Mouse (Mus musculus) neural tube, embryonic 11.5 days (tissue): ENCODE data around the gene Pecam1. TPM values are rescaled to one million over a fixed set of nuclear protein-coding genes. Genes with fewer than 3 reads are reported as not detected.

Source experiments
- ATAC-seq: fragments of 200-750 bp; cut with Nextera tagmentation; 2 replicates; pipeline ENCODE4 v1.8.0; 2017; ENCODE audit warnings: moderate number of reproducible peaks, mild to moderate bottlenecking, moderate TSS enrichment, moderate library complexity; ENCODE audit not compliant: insufficient read depth, low FRiP score, low TSS enrichment
- DNase-seq: peaks from one replicate; pipeline ENCODE4 v3.0.0-alpha.2; 2015; ENCODE audit warnings: low spot score
- H3K27ac ChIP-seq: fragments of 300-500 bp; sonication (generic); 2 replicates; pipeline ENCODE4 v1.5.1; 2014; ENCODE audit warnings: low read depth, mild to moderate bottlenecking, low read length
- H3K27me3 ChIP-seq: fragments of 300-500 bp; sonication (generic); 2 replicates; pipeline ENCODE4 v1.6.1; 2014; ENCODE audit warnings: mild to moderate bottlenecking, low read length, mixed read lengths; ENCODE audit not compliant: control insufficient read depth, insufficient read depth
- H3K36me3 ChIP-seq: fragments of 300-500 bp; sonication (generic); 2 replicates; pipeline ENCODE4 v1.6.1; 2014; ENCODE audit warnings: mild to moderate bottlenecking, low read length, moderate library complexity, mixed read lengths; ENCODE audit not compliant: control insufficient read depth, insufficient read depth
- H3K4me1 ChIP-seq: fragments of 300-500 bp; sonication (generic); 2 replicates; pipeline ENCODE4 v1.6.1; 2014; ENCODE audit warnings: low read length, mixed read lengths; ENCODE audit not compliant: control insufficient read depth, insufficient read depth
- H3K4me2 ChIP-seq: fragments of 300-500 bp; sonication (generic); 2 replicates; pipeline ENCODE4 v1.6.1; 2014; ENCODE audit warnings: low read depth, mild to moderate bottlenecking, moderate library complexity
- H3K4me3 ChIP-seq: fragments of 300-500 bp; sonication (generic); 2 replicates; pipeline ENCODE4 v1.5.1; 2014; ENCODE audit warnings: low read depth, low read length
- H3K9ac ChIP-seq: fragments of 300-500 bp; sonication (generic); 2 replicates; pipeline ENCODE4 v1.6.1; 2014; ENCODE audit warnings: mild to moderate bottlenecking, low read length
- H3K9me3 ChIP-seq: fragments of 300-500 bp; sonication (generic); 2 replicates; pipeline ENCODE4 v1.6.1; 2016; ENCODE audit warnings: low read length; ENCODE audit not compliant: control insufficient read depth
- WGBS: fragments of 180-500 bp; shearing (Covaris S2); extraction: QIAGEN DNeasy Blood & Tissue Kit; methylation state at CpG from one replicate; pipeline ENCODE4 v1.1.7; 2014; 5-methylcytosine and 5-hydroxymethylcytosine counted together
- microRNA-seq: library from miRNA; unstranded; fragments of <30 nt; microRNA quantifications from one replicate; pipeline ENCODE4, GENCODE M21; 2016
- polyA plus RNA-seq: library from polyadenylated mRNA; unstranded; fragments of >200 nt; fragmentation: Nextera tagmentation; extraction: Ambion mirVana; gene quantifications from 2 replicates; pipeline ENCODE4 v1.2.1, GENCODE M21; 2014

Pecam1 gene
- polyA plus RNA-seq, 1 experiment from 2014 or later: 24.9 TPM

- no peaks in the 10 kb centered on the region for H3K27me3 ChIP-seq
- H3K9me3 ChIP-seq: no peaks in the 10 kb centered on the region
- peak within 1 kb of the TSS; percentile 97 for H3K4me3 ChIP-seq
- ATAC-seq (peak; percentile 97), DNase-seq (peak; percentile 95)
- peak within 1 kb of the TSS; percentile 57 for H3K4me2 ChIP-seq
- peak within 1 kb of the TSS; percentile 83 for H3K9ac ChIP-seq
- peak within 1 kb of the TSS; percentile 53; the same call in 1 of the 2 replicates for H3K27ac ChIP-seq
- WGBS: 0% methylated on average over 28 of the region's 45 CpGs
- H3K4me1 ChIP-seq: peaks cover 2% of the 10 kb centered on the region; the same call in 1 of the 2 replicates
- no peaks in the 10 kb centered on the region for H3K36me3 ChIP-seq
These were observed 137.3 kb downstream of the Pecam1 start, which contains the start of gene Tex2 for GRCm38 (mm10) chr11:106612961-106613637. Tex2 (minus strand) TSS chr11:106613423.

- peak overlapping the region; percentile 57 for H3K4me2 ChIP-seq
- peak overlapping the region; percentile 83 for H3K9ac ChIP-seq
- under 1% methylated on average over 52 of the region's 67 CpGs for WGBS
- H3K36me3 ChIP-seq: no peaks in the 10 kb centered on the region
- H3K27ac ChIP-seq: peak overlapping the region; percentile 53; the same call in 1 of the 2 replicates
- H3K27me3 ChIP-seq: no peaks in the 10 kb centered on the region
- DNase-seq (peak; percentile 13), ATAC-seq (peak; percentile 11)
- H3K9me3 ChIP-seq: no peaks in the 10 kb centered on the region
- H3K4me1 ChIP-seq: peaks cover 2% of the 10 kb centered on the region; the same call in 1 of the 2 replicates
- H3K4me3 ChIP-seq: peak overlapping the region; percentile 97
These were observed 138.0 kb downstream of the Pecam1 start for GRCm38 (mm10) chr11:106612209-106612960.

- H3K4me3 ChIP-seq: no peak overlapping the region
- H3K9me3 ChIP-seq: no peaks in the 10 kb centered on the region
- no peak for DNase-seq
- 71% methylated on average over 8 of the region's 8 CpGs for WGBS
- no peak overlapping the region for H3K9ac ChIP-seq
- H3K4me2 ChIP-seq: no peak overlapping the region
- ATAC-seq: no peak
- H3K4me1 ChIP-seq: peaks cover 2% of the 10 kb centered on the region; the same call in 1 of the 2 replicates
- no peak overlapping the region for H3K27ac ChIP-seq
- H3K27me3 ChIP-seq: no peaks in the 10 kb centered on the region
- H3K36me3 ChIP-seq: no peaks in the 10 kb centered on the region
These were observed 140.7 kb downstream of the Pecam1 start for GRCm38 (mm10) chr11:106609731-106610130.

- no peaks in the 10 kb centered on the region for H3K9me3 ChIP-seq
- H3K4me3 ChIP-seq: no peak overlapping the region
- H3K4me1 ChIP-seq: peaks cover 2% of the 10 kb centered on the region; the same call in 1 of the 2 replicates
- H3K36me3 ChIP-seq: no peaks in the 10 kb centered on the region
- no peak overlapping the region for H3K4me2 ChIP-seq
- ATAC-seq (no peak), DNase-seq (no peak)
- WGBS: 76% methylated on average over 6 of the region's 6 CpGs
- no peak overlapping the region for H3K9ac ChIP-seq
- no peaks in the 10 kb centered on the region for H3K27me3 ChIP-seq
- no peak overlapping the region for H3K27ac ChIP-seq
These were observed 143.1 kb downstream of the Pecam1 start for GRCm38 (mm10) chr11:106607316-106607715.

- no peaks in the 10 kb centered on the region for H3K27me3 ChIP-seq
- no peak overlapping the region for H3K4me2 ChIP-seq
- no peak overlapping the region for H3K27ac ChIP-seq
- no peaks in the 10 kb centered on the region for H3K36me3 ChIP-seq
- ATAC-seq (no peak), DNase-seq (no peak)
- 46% methylated on average over 5 of the region's 5 CpGs for WGBS
- H3K4me1 ChIP-seq: no peaks in the 10 kb centered on the region
- no peak overlapping the region for H3K4me3 ChIP-seq
- H3K9ac ChIP-seq: no peak overlapping the region
- H3K9me3 ChIP-seq: no peaks in the 10 kb centered on the region
These were observed 144.4 kb downstream of the Pecam1 start for GRCm38 (mm10) chr11:106606042-106606441.

Small RNA genes lying within 50 kb of the gene (microRNA-seq; reads per million reads assigned to microRNA genes)
- gene Gm25994: not detected
- gene Mir3064: 6.5 reads per million, percentile 16 among the genes with 10 or more reads in this experiment

Other genes with a start within 250 kb of the Pecam1 start
- 10.7 and 12.2 TPM in 2 replicates for gene Tex2, start 137.2 kb downstream of the Pecam1 start, polyA plus RNA-seq
- gene Milr1, start 598 bp upstream of the Pecam1 start, polyA plus RNA-seq: 0.61 and 1.4 TPM in 2 replicates
- gene Polg2, start 28.9 kb upstream of the Pecam1 start, polyA plus RNA-seq: 7.6 and 8.4 TPM in 2 replicates
- gene Ddx5, start 38.6 kb upstream of the Pecam1 start, polyA plus RNA-seq: 496 and 500 TPM in 2 replicates
- 19.0 and 22.9 TPM in 2 replicates for gene Cep95, start 38.6 kb upstream of the Pecam1 start, polyA plus RNA-seq
- gene Smurf2, start 170.1 kb upstream of the Pecam1 start, polyA plus RNA-seq: 16.8 and 18.9 TPM in 2 replicates
- gene Kpna2, start 248.9 kb upstream of the Pecam1 start, polyA plus RNA-seq: 632 and 636 TPM in 2 replicates